Mouse (Mus musculus): Measurements from ENCODE around the gene Elovl5.

DNA sequence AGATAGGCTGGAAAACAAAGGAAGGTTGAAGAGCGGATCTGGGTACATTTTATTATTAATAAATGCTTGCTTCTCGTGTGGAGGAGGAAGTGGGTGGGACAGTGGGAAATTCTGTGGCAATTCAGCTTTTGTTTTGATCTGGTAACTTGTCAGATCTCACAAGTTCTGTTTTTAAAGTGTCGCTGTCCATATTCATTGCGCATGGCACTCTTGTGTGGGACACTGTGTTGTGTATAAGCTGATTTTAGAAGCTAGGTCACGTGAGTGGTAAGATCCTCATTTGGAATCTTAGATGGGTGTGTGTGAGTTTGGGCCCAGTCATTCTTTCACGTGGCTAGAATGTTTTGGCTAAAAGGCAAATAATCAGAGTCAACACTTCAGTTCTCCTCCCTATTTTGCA is 44.2 kb downstream of the Elovl5 start:
- TF ChIP-seq POLR2A (IDR thresholded peaks at IDR 0.05; ENCODE audit: control insufficient read depth, extremely low read depth, insufficient read depth, low read length, poor library complexity) (no peak), CTCF (IDR thresholded peaks at IDR 0.05; ENCODE audit: borderline replicate concordance, control insufficient read depth, extremely low read depth, insufficient read depth, low read length, poor library complexity) (no peak)

Measured in thymus, adult 2 months (tissue).